Mouse (Mus musculus) left cerebral cortex, adult 2 months (tissue): ENCODE measurements around the gene Lrp6. TPM values are rescaled to one million over a fixed set of nuclear protein-coding genes. Genes with fewer than 3 reads are reported as not detected.

Experiments used
- DNase-seq, 2 experiments: peaks; one replicate each; pipeline ENCODE4 v3.0.0; 2021 to 2022; ENCODE audit warnings: low spot score in 2 of 2, mixed read lengths in 1 of 2; ENCODE audit errors: extremely low spot score in 1 of 2
- H3K27ac ChIP-seq: fragments of 200-600 bp; 2 replicates; pipeline ENCODE4 v1.8.1; 2022
- H3K4me3 ChIP-seq: fragments of 200-600 bp; 2 replicates; pipeline ENCODE4 v1.8.1; 2022
- CTCF ChIP-seq: fragments of 200-600 bp; IDR thresholded peaks from 2 replicates; pipeline ENCODE4 v1.8.1; 2022; ENCODE audit warnings: antibody characterized with exemption, mild to moderate bottlenecking, moderate library complexity
- intact Hi-C: fragments of 180-260 bp; cut with DNase I; formaldehyde crosslinking; loops from one replicate; pipeline ENCODE4 v1.15.1; 2025
- total RNA-seq, 2 experiments: library from RNA; stranded (reverse); gene quantifications; 2 replicates each; pipeline ENCODE4 v1.2.3; 2021

Lrp6 gene
- total RNA-seq, 2 experiments from 2014 or later: 47.2 to 48.0 TPM

- TF ChIP-seq CTCF: no peak
- intact Hi-C loops: no loop called here
- Histone ChIP-seq H3K4me3 (no peak overlapping the region), H3K27ac (no peak overlapping the region)
- no peak for DNase-seq
Measured at GRCm38 (mm10) chr6:134526821-134527595, 39.8 kb downstream of the Lrp6 start.

- H3K27ac ChIP-seq: no peak overlapping the region
- H3K4me3 ChIP-seq: no peak overlapping the region
- TF ChIP-seq CTCF: no peak
- no peak for DNase-seq
- intact Hi-C loops: no loop called here
Measured at GRCm38 (mm10) chr6:134526275-134526674, 40.5 kb downstream of the Lrp6 start.

- no peak for TF ChIP-seq CTCF
- Histone ChIP-seq H3K27ac (no peak overlapping the region), H3K4me3 (no peak overlapping the region)
- peak in 1 of 2 experiments; percentile 28 for DNase-seq
- intact Hi-C loops: loop anchor here (5.0 kb wide), 1 partner anchor 86 kb away; no protein-coding TSS in a partner anchor
Measured at GRCm38 (mm10) chr6:134521411-134521810, 45.4 kb downstream of the Lrp6 start.

GRCm38 (mm10) chr6:134520821-134521220 is 45.9 kb downstream of the Lrp6 start:
- no peak for DNase-seq
- H3K27ac ChIP-seq: no peak overlapping the region
- no peak for TF ChIP-seq CTCF
- H3K4me3 ChIP-seq: no peak overlapping the region
- intact Hi-C loops: loop anchor here (5.0 kb wide), 1 partner anchor 86 kb away; no protein-coding TSS in a partner anchor

- H3K27ac ChIP-seq: no peak overlapping the region
- intact Hi-C loops: no loop called here
- no peak for DNase-seq
- TF ChIP-seq CTCF: no peak
- H3K4me3 ChIP-seq: no peak overlapping the region
Measured at GRCm38 (mm10) chr6:134518450-134518849, 48.3 kb downstream of the Lrp6 start.

GRCm38 (mm10) chr6:134517141-134517540 is 49.6 kb downstream of the Lrp6 start:
- no peak for TF ChIP-seq CTCF
- intact Hi-C loops: no loop called here
- Histone ChIP-seq H3K4me3 (no peak overlapping the region), H3K27ac (no peak overlapping the region)
- DNase-seq: no peak

GRCm38 (mm10) chr6:134515416-134515815 is 51.3 kb downstream of the Lrp6 start:
- no peak for TF ChIP-seq CTCF
- Histone ChIP-seq H3K4me3 (no peak overlapping the region), H3K27ac (no peak overlapping the region)
- no peak for DNase-seq
- intact Hi-C loops: no loop called here

GRCm38 (mm10) chr6:134513896-134514510 is 52.8 kb downstream of the Lrp6 start:
- intact Hi-C loops: loop anchor here (5.0 kb wide), 1 partner anchor 53 kb away; the partner anchor contains the start of gene Lrp6
- no peak overlapping the region for H3K4me3 ChIP-seq
- no peak for DNase-seq
- H3K27ac ChIP-seq: no peak overlapping the region
- TF ChIP-seq CTCF: no peak

GRCm38 (mm10) chr6:134513011-134513410 is 53.8 kb downstream of the Lrp6 start:
- intact Hi-C loops: loop anchor here (5.0 kb wide), 1 partner anchor 54 kb away; the partner anchor contains the start of gene Lrp6
- no peak overlapping the region for H3K27ac ChIP-seq
- no peak for DNase-seq
- TF ChIP-seq CTCF: no peak
- no peak overlapping the region for H3K4me3 ChIP-seq

GRCm38 (mm10) chr6:134512478-134512877 is 54.3 kb downstream of the Lrp6 start:
- intact Hi-C loops: loop anchor here (5.0 kb wide), 1 partner anchor 55 kb away; the partner anchor contains the start of gene Lrp6
- DNase-seq: no peak
- Histone ChIP-seq H3K4me3 (no peak overlapping the region), H3K27ac (no peak overlapping the region)
- TF ChIP-seq CTCF: no peak

- no peak for TF ChIP-seq CTCF
- intact Hi-C loops: loop anchor here (5.0 kb wide), 1 partner anchor 56 kb away; the partner anchor contains the start of gene Lrp6
- Histone ChIP-seq H3K4me3 (no peak overlapping the region), H3K27ac (no peak overlapping the region)
- DNase-seq: no peak
Measured at GRCm38 (mm10) chr6:134511118-134511517, 55.6 kb downstream of the Lrp6 start.

- intact Hi-C loops: loop anchor here (5.0 kb wide), 1 partner anchor 57 kb away; the partner anchor contains the start of gene Lrp6
- no peak for DNase-seq
- no peak for TF ChIP-seq CTCF
- Histone ChIP-seq H3K27ac (no peak overlapping the region), H3K4me3 (no peak overlapping the region)
Measured at GRCm38 (mm10) chr6:134510280-134510679, 56.5 kb downstream of the Lrp6 start.
